Mouse (Mus musculus) neural tube, embryonic 10.5 days (tissue): ENCODE data around the gene Pask.
"Not testable (repeated sequence)": the region's sequence is repeated elsewhere in the genome, so short reads cannot be mapped to it uniquely, and the experiment has no call there.

ENCODE experiments used
- DNase-seq: peaks from one replicate; pipeline ENCODE4 v3.0.0-alpha.2; 2017; ENCODE audit warnings: low spot score; ENCODE audit errors: extremely low spot score

Gene Pask

DNA sequence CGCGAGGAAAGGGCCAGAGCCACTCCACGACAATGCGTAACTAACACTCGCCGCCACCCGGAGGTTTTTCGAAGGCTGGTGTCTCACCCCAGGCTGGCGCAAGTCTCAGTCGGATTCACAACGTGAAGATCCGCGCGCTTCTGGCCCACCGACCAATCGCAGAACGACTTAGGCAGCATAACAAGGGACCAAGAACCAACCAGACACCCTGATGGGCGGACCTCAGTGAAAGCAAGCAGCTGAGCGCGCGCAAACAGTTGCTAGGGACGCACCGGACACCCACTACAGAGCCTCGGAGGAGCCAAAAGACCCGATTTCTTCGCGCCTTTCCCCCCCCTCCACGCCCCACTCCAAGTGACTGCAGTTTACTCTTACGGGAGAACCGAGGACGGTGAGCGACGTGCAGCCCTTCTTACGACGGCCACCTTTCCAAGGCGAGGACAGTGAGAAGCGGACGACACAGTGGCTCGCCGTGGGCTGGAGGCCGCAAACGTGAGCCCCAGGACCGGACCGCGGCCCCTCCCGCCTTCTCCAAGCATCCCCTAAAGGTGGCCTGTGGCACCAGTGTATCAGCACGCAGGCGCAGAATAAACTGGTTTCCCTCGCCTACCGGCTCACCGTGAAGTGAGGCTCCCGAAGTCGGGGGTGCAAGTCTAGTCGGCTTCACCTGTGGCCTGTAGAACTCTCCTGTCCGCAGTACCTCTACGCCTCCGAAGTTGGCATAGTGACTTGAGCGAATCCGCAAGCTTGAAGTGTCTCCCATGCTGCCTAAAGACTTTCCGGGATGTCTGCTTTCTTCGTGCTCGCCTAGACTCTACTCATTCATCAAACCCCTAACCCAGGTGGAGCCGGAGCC, at the start of gene Pask, which contains the start of gene Ppp1r7:
Gene Pask (minus strand): TSS at position 835 of the 856 bp plus-strand sequence.
Gene Ppp1r7 (plus strand): TSS at position 207 of the 856 bp plus-strand sequence.
- DNase-seq, result peak; percentile 99

DNA sequence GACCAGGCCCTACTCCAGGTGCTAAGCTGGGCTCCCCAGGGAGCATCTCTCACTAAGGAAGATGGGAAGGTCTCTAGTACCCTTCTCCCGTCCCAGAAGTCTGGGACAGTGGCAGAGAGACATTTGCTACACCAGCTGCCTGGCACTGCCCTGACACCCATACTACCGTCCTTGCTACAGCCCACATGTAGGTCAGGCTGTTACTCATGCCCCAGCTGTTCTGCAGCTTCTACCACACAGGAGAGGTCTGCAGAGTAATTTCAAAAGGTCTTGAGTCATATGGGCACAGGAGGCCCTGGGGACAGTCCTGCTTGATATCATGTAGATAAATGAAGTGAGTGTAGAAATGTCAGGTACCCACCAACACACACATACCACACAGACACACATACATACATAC, 45.6 kb upstream of the Pask start:
- DNase-seq, result no peak

DNA sequence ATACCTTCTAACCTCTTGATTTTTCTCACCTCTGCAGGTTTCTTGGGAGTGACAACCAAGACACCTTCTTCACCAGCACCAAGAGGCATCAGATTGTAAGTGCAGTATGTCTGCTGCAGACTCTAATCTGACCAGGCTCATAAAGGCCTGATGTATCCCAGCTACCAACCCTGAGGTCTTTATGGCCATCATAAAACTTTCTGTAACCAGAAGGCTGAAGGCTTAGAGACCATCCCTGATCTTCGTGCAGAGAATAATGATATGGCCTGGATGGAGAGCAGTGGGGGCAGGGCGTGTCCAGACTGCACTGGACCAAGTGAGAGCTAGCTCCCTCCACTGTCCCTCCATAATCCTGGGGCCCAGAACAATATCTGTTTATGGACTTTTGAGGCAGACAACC, 43.9 kb upstream of the Pask start:
- DNase-seq, result no peak

DNA sequence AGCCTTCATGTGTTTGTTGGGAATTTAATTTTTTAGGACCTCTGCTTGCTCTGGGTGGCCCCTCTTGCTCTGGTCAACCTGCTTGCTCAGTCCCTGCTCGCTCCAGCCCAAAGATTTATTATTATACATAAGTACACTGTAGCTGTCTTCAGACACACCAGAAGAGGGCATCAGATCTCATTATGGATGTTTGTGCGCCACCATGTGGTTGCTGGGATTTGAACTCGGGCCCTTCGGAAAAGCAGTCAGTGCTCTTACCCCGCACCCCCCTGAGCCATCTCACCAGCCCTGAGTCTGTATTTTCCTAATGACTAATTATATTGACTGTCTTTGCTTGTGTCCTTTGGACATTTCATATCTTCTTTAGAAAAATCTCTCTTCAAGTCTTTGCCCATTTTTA, 35.8 kb upstream of the Pask start:
- no peak for DNase-seq

DNA sequence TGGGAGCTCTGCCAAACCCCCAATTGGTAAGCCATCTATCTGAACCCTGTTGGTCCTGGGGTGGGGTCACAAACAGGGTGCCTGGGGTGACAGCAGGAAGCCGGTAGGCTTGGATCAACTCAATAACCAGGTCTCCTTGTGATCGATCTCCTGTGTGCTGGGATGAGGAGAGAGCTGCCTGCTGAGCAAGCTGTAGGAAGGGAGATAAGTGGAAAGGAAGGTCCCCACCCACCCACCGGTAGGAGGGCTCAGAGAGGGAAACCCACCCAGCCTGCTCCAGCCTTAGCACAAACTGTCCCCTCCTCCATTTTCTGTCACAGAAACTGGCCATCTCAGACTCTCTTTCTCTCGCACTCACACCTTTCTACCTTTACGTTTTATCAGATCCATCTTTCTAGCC, 34.0 kb upstream of the Pask start:
- no peak for DNase-seq

DNA sequence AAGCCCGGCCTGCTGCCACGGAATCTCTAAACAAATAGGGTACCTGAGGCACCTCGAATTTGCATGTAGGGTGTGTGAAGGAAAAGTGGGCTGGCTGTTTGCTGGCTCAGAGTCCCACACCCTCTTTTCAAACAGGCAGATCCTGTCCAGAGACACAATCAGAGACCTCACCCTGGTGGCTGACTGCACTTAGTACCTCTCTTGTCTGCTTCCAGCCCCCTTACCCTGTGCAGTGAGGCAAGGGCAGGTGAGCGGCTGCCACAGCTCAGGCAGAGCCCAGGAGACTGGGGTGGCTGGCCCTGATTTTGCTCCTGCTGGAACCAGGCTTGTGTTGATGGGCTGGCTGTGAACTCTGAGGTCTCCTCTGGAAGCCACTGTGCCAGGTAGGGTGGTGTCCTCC, 30.4 kb upstream of the Pask start, which contains the start of gene Ano7:
Gene Ano7 (plus strand): TSS at position 266 of the 400 bp plus-strand sequence.
- DNase-seq, result no peak

DNA sequence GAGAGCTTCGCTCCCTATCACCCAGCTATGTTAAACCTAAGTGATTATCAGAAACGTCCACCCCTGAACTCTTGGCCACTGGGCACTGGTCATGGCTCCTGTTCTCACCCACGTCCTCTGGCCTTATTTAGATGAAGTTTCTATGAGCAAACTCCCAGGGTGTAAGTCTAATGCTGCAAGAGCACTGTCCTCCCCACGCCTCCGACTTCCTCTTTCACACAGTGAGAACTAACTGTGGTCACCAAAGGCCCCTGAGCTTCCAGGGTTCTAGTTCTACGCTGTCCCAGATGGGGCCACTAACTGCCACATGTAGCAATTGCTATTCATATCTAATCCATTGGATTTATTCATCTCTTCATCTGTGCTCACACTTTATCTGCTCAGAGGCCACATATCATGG, 22.4 kb upstream of the Pask start:
- DNase-seq, result no peak

DNA sequence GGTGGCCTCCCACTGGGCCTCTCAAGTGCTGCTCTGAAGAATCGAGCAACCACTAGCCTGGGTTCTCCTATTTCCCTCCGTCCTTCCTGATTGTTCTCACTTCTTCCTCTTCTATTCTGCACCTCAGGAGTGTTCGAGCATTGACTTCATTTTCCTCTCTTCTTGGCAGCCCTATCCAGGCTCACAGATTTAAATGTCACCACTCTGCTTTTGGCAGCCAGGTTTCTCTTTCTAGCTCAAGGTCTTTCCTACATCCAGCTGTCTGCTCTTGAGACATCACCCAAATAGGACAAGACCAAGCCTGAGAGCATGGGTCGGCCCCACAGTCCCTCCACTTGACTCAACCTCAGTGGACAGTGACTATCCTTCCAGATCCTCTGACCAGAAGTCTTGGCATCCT, 19.4 kb upstream of the Pask start:
- no peak for DNase-seq

DNA sequence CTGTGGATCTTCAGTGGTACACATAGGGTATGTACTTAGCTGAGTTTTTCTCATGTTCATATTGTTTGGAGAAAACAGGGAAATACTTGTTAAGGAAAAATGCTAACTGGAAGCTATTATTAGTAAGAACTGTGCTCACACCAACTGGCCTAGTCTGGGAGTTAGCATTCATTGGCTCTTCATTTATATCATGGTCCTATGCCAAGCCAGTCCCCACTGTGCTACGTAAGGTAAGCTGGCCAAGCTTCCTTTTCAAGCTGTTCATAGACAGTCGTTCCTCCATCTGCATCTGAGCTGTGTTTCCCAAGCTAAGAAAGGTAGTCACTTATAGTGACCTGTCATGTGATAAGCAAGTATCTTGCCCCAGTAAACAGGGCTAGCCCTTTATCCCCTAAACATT, 9.4 kb upstream of the Pask start:
- DNase-seq, result no peak

DNA sequence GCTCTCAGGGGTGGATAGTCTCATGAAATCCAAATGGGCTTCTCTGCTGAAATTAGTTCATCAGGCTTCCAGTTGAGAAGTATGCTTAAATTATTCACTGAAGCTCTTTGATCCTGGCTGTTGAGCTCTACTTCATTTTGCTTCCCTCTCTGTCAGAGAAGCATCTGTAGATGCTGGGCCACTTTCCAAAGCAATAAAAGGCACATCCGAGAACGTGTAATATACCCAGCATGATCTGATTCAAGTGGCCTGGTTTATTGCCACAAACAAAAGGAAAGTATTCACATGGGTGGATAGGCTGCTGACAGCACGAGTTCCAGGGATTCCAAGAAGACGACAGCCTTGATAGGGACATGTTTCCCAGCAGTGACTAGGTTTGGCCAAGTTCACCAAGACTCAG, 6.4 kb upstream of the Pask start:
- no peak for DNase-seq

DNA sequence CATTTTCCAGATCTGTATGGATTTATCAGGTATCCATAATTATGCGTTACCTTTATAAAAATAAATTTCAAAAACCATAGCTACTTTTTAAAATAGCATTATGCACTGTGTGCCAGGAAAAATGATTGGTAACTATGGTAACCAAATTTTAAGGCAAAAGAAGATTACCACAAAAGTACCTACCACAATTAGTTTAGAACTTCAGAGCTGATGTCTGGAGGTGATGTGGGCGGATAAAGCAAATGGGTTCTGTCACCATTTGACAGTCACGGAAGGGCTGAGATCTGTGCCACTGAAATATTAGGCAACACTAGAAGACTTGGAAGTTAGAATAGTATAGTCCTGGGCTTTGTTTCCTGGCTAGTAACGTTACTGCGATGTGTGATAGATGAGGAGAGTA, 3.9 kb upstream of the Pask start:
- DNase-seq, result no peak

DNA sequence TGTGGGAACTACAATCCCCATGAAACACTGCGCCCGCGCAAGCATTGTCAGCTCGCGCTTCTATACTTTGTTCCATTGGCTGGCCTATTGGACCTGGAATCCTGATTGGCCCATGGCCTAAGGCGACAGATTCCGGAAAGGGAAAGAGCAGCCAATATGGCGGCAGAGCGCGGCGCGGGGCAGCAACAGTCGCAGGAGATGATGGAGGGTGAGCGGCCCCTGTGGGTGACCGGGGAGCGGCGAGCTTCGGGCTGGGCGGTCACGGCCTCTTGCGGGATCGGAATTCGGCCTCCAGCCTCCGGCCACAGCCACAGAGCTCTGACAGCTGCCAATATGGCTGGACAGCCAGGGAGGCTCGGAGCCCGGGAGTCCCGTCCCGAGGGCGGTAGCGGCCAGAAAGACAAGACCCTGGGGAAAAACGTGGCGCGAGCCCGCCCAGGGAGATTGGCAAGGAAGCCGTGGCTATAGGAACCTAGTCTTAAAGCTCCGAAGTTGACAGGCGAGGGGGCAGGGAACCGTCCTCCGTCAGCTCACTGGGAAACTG, 294 bp upstream of the Pask start:
- no peak for DNase-seq

DNA sequence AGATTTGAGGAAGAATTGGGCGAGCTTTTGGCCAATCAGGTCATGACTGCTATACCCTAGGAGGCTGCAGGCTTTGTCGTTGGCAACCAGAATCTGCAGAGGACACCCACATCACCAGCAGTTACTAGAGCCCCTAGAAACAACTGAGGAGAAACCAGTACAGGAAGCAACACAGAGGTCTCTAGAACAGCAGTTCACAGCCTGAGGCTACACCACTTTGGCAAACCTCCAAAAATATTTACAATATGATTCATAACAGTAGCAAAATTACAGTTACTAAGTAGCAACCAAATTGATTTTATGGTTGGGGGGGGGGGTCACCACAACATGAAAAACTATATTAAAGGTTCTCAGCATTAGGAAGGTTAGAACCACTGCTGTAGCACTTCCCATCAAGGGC, 8.7 kb downstream of the Pask start:
- DNase-seq, result no peak

DNA sequence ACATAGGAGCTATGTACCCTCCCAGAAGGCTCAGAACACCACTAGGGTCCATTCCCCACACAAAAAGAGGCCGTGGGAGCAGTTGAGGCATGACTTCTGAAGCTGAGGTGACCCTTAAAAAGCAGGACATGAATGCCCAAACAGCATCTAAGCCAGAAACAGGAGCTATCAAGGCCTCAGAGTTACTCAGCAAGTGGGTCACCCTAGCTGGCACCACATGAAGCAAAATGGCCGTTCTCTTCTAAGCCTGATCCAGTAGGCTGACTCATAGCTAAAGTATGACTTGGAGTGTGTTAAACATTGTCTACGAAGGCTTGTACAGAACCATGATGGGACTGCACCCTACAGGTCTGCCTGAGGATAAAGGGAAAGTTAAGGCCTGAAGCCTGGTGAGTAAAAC, 16.8 kb downstream of the Pask start:
- DNase-seq, result no peak

DNA sequence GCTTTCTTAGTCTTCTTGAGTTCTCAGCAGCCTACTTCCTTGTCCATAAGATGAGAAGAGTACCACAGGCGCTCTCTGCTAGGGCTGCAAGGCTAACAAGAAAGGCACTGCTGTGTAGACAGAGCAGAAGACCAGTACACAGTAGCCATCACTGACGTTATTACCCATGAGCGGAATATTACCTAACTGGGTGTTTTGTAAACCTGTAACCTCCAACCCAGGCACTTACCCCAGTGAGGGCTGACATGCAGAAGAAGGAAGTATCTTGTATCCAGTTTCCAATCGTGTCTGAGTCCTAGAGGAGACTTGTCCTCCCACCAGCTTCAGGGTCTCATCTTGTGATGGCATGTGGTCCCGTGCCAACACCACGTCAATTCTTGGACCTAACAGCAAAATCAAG, 19.3 kb downstream of the Pask start:
- DNase-seq, result no peak

DNA sequence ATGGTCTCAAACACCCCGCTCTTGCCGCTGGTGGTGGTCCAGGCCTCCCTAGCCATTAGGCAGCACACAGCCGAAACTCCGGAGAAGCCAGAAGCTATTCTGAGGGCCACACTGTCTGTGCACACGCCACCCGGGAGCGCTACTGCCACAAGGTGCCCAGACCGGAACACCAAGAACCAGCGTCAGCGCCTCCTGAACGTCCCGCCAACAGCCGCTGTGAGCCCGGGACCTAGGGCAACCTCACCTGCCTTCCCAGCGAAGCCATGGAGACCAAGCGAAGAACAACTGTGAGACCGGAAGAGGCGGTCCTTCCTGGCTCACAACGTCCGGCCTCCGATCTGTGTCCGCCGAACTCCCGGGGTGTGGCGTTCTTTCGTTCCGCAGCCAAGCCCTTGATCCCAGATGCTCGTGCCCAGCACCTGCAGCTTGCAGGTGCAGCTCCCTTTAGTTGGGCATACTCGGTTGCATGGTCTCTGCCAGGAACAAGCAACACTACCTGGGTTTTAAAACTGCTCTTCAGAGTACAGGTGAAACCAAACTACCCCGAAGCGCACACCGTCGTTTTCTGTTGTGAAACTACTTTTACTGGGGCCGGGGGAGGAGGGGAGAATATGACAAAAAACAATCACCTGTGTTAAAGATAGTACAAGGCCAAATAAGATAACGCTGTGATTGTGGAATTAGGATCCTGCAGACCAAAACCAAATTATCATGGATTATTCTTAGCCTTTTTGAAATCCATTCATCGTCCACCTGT, 37.5 kb downstream of the Pask start, which contains the start of gene Mterf4:
Gene Mterf4 (minus strand): TSS at position 335 of the 757 bp plus-strand sequence.
- peak; percentile 82 for DNase-seq

DNA sequence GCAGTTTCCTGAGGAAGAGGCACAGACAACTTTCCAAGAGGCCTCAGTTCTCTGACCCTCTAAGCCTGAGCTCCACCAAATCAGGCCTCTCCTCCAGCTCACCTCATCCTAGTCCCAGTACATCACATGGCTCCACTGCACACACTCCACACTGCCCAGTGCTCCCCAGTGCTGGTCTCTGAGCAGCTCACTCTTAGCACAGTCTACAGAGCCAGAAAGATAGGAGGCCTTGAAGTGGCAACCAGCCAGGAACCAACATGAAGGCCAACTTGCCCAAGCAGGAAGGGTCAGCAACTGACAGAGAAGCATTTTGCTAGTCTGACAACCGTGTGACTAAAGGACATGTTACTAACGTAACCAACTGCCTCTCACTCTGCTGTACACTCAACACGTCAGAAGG, 42.7 kb downstream of the Pask start:
- no peak for DNase-seq

DNA sequence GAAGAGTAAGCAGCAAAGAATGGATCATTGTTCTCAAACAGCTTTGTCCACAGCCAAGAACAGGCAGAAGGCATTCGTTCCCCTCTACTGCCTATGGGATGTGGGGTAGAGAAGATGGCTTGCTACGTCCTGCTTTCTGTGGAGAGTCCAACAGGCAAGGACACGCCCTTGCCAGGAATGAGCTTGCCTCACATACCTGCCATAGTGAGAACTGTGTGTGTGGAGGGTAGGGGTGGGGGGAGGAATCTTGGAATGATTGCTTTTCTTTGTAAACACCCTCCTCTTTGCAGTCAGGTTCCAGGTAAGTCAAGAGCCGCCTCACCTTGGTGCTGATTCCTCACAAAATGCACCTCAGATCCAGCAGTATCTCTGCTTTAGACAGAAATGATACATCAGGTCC, 43.5 kb downstream of the Pask start:
- no peak for DNase-seq

DNA sequence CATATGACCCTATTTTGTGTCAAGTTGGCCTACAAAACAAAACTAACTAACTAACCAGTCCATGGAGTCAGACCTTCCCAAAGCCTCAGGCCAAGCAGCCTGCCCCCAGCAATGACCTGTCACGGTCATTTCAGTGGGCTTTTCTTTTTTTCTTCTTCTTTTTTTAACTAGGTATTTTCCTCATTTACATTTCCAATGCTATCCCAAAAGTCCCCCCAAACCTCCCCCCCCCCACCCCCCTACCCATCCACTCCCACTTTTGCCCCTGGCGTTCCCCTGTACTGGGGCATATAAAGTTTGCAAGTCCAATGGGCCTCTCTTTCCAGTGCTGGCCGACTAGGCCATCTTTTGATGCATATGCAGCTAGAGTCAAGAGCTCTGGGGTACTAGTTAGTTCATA, 48.8 kb downstream of the Pask start:
- not testable (repeated sequence) for DNase-seq

DNA sequence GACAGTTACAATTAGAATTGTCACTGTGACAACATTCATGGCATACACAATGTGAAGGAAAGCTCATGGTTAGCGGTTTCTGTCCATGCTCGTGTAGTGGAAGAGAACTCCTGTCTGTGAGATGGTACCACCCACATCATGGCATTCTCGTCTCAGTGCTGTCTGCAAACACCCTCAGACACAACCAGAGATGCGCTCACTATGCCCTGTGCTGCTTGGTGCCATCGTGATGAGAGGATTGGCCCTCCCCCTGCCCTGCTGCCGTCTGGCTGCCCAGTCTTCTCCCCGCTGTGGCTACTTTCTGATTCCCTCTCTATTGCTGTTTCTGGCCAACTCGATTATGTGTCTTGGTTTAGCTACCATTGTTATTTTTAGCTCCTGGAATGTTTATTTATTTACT, 51.3 kb downstream of the Pask start:
- DNase-seq, result no peak

DNA sequence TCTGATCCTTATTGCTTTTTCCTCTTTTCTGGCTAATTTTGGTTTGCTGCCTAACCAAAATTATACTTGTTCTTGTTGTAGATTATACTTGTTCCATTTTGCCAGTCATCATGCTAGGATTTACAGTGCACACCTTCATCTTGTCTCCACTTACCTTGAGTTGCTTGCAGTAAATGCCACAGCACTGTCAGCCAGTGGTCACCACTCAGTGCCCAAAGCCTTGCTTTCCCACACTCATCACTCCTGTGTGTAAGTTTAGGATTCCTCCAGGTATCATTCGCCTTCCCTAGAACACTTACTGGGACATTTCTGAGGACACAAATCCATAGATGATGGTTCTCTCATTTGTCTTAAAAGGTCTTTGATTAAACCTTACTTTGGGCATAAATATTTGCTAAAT, 51.7 kb downstream of the Pask start:
- DNase-seq, result no peak

DNA sequence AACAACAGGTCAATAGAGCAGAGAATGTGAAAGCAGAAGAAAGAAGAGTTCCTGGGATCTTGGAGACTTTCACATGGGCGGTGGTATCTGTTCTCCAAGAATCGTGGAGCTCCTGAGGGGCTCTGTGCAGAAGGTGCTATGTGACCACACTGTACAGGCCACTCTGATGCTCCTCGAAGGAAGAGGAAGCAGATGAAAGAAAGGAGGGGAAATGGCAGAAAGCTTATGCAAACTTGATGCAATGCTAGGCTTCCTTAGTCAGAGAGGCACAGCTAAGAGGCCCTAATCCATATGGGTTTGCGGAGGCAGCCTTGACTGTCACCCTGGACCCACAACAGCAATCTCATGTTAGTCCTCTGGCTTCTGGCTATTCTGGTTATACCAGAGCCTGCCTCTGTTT, 52.3 kb downstream of the Pask start:
- no peak for DNase-seq
